Mouse (Mus musculus): ENCODE data around the gene Aqp2. TPM values are rescaled to one million over a fixed set of nuclear protein-coding genes. Genes with fewer than 3 reads are reported as not detected.

Gene Aqp2
- total and polyA plus RNA-seq, 2 experiments from 2014 or later: not detected

DNA sequence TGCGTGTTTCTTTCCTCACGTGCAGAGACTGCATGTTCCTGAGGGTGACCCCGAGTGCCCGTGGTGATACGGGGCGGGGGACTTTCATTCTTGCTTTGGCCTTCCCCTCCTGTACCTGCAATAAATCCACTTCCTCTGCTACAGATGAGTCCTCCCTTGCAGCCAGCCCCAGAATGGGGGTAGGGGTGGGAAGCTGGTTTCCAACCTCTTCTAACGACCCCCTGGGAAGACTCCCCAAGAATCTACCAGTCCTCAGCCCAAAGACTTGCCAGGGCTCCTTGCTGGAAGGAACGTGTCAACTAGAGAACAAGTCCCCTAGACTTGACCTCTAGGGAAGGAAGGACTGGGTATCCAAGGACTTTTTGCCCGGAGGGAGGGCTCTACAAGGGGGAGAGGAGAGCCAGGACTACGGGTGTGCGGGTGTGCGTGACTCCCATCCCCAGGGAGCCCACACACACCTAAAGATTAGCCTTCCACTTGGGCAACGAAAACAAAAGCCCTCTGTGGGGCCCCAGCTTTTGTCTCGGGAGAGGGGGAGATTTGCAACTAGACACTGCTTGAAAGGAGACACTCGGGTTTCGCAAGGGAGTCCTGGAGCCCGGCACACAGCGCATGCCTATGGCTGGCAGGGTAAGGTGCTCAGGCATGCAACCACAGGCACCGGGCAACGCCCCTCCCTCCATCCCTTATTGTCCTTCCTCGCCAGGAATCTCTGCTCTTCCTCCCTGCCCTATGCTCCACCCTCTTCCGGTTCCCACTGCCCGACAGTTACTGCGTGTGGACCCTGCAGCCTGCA lies 5.8 kb downstream of the Aqp2 start:
- Histone ChIP-seq H3K27ac (ENCODE audit: low read depth) (no peak overlapping the region), H3K4me1 (ENCODE audit: control insufficient read depth, insufficient read depth) (peaks cover 13% of the 10 kb centered on the region; the same call in 1 of the 2 replicates), H3K4me3 (ENCODE audit: low read depth, low read length) (peak overlapping the region; percentile 39), H3K27me3 (ENCODE audit: control insufficient read depth, insufficient read depth, low read length) (peaks cover 93% of the 10 kb centered on the region), H3K9me3 (replicated peaks; ENCODE audit: control insufficient read depth, low read length) (no peaks in the 10 kb centered on the region), H3K9ac (replicated peaks; ENCODE audit: low read depth, low read length) (no peak overlapping the region), H3K4me2 (ENCODE audit: low read depth, low read length) (peak overlapping the region; percentile 50), H3K36me3 (replicated peaks; ENCODE audit: control insufficient read depth, insufficient read depth, low read length) (no peaks in the 10 kb centered on the region)
- no peak; the same call in 1 of the 2 replicates for ATAC-seq (ENCODE audit: insufficient read depth, low read depth)
- TF ChIP-seq EP300 (IDR thresholded peaks at IDR 0.05; ENCODE audit: low read depth) (no peak), CTCF (IDR thresholded peaks at IDR 0.05; ENCODE audit: low read depth) (no peak)
- DNase-seq (ENCODE audit: low spot score): no peak
- 2% methylated on average over 24 of the region's 24 CpGs for WGBS

DNA sequence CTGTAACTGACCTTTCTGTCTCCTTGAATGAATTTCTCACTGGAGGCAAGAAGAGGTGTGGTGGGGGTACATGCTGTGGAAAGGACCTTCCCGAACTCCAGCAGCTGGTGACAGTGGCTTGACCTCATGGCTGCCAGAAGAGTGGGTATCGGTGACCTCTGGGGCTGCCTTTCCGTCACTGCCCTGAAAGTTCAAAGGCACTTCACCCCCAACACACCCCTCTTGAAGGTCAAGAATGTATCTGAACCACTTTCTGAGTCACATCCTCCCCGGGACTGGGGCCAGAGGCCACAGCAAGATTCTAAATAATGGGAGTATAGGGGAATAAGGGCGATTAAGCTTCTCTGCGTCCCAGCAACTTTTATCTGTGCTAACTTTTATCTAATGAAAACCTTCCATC lies 6.9 kb downstream of the Aqp2 start:
- ATAC-seq (ENCODE audit: insufficient read depth, low read depth) (no peak), DNase-seq (ENCODE audit: low spot score) (no peak)
- Histone ChIP-seq H3K9me3 (replicated peaks; ENCODE audit: control insufficient read depth, low read length) (no peaks in the 10 kb centered on the region), H3K36me3 (replicated peaks; ENCODE audit: control insufficient read depth, insufficient read depth, low read length) (no peaks in the 10 kb centered on the region), H3K27ac (ENCODE audit: low read depth) (no peak overlapping the region), H3K9ac (replicated peaks; ENCODE audit: low read depth, low read length) (no peak overlapping the region), H3K4me1 (ENCODE audit: control insufficient read depth, insufficient read depth) (peaks cover 13% of the 10 kb centered on the region; the same call in 1 of the 2 replicates), H3K4me2 (ENCODE audit: low read depth, low read length) (no peak overlapping the region), H3K27me3 (ENCODE audit: control insufficient read depth, insufficient read depth, low read length) (peaks cover 94% of the 10 kb centered on the region), H3K4me3 (ENCODE audit: low read depth, low read length) (no peak overlapping the region)
- TF ChIP-seq CTCF (IDR thresholded peaks at IDR 0.05; ENCODE audit: low read depth) (no peak), EP300 (IDR thresholded peaks at IDR 0.05; ENCODE audit: low read depth) (no peak)
- WGBS: 59% methylated on average over 6 of the region's 6 CpGs

DNA sequence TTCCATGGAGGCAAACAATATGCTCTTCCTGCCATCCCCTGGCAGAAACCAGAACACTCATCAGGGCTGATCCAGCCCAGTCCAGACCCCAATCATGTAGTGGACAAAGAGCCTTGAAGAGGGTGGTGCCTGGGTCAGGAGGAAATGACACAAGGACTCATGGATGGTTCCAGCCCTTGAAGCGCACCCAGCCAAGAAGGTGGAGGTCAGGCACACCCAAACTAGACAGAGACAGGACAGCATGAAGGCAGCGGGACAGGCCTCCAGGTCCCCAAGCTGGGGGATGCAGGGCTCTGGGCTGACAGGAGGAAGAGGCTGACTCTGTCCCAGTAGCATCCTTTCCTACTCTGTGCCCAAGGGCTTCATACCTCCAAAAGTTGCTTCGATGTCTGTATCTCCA lies 7.7 kb downstream of the Aqp2 start:
- peaks cover 13% of the 10 kb centered on the region; the same call in 1 of the 2 replicates for H3K4me1 ChIP-seq (ENCODE audit: control insufficient read depth, insufficient read depth)
- no peaks in the 10 kb centered on the region for H3K9me3 ChIP-seq (replicated peaks; ENCODE audit: control insufficient read depth, low read length)
- no peak overlapping the region for H3K4me3 ChIP-seq (ENCODE audit: low read depth, low read length)
- H3K27me3 ChIP-seq (ENCODE audit: control insufficient read depth, insufficient read depth, low read length): peaks cover 94% of the 10 kb centered on the region
- no peak for ATAC-seq (ENCODE audit: insufficient read depth, low read depth)
- H3K36me3 ChIP-seq (replicated peaks; ENCODE audit: control insufficient read depth, insufficient read depth, low read length): no peaks in the 10 kb centered on the region
- TF ChIP-seq EP300 (IDR thresholded peaks at IDR 0.05; ENCODE audit: low read depth) (no peak), CTCF (IDR thresholded peaks at IDR 0.05; ENCODE audit: low read depth) (no peak)
- H3K9ac ChIP-seq (replicated peaks; ENCODE audit: low read depth, low read length): no peak overlapping the region
- no peak for DNase-seq (ENCODE audit: low spot score)
- 82% methylated on average over 3 of the region's 3 CpGs for WGBS
- no peak overlapping the region for H3K27ac ChIP-seq (ENCODE audit: low read depth)
- no peak overlapping the region for H3K4me2 ChIP-seq (ENCODE audit: low read depth, low read length)

DNA sequence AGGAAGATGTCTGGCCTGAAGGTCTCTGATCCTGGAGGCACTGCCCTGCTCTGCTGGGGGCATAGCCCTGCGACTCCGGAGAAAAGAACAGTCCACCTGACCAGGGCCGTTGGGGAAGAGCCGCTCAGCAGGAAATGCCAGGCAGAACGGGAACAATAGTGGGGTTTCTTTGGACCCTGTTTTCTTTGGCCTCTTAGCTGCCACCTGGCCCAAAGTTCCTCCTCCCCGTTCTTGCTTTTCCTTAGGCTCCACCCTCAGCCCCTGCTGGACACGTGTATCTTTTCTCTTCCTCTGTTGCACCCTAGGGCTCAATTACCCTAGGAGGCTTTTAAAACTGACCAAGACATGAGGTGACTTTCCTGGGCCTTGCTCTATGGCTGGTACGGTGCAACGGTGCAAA lies 10.4 kb downstream of the Aqp2 start:
- 13% methylated on average over 9 of the region's 9 CpGs for WGBS
- Histone ChIP-seq H3K4me3 (ENCODE audit: low read depth, low read length) (no peak overlapping the region), H3K9me3 (replicated peaks; ENCODE audit: control insufficient read depth, low read length) (no peaks in the 10 kb centered on the region), H3K4me2 (ENCODE audit: low read depth, low read length) (no peak overlapping the region), H3K9ac (replicated peaks; ENCODE audit: low read depth, low read length) (no peak overlapping the region), H3K27me3 (ENCODE audit: control insufficient read depth, insufficient read depth, low read length) (peaks cover 98% of the 10 kb centered on the region), H3K4me1 (ENCODE audit: control insufficient read depth, insufficient read depth) (peaks cover 10% of the 10 kb centered on the region; the same call in 1 of the 2 replicates), H3K27ac (ENCODE audit: low read depth) (no peak overlapping the region), H3K36me3 (replicated peaks; ENCODE audit: control insufficient read depth, insufficient read depth, low read length) (no peaks in the 10 kb centered on the region)
- no peak for TF ChIP-seq CTCF (IDR thresholded peaks at IDR 0.05; ENCODE audit: low read depth)
- no peak for TF ChIP-seq EP300 (IDR thresholded peaks at IDR 0.05; ENCODE audit: low read depth)
- no peak for DNase-seq (ENCODE audit: low spot score)
- ATAC-seq (ENCODE audit: insufficient read depth, low read depth): no peak

DNA sequence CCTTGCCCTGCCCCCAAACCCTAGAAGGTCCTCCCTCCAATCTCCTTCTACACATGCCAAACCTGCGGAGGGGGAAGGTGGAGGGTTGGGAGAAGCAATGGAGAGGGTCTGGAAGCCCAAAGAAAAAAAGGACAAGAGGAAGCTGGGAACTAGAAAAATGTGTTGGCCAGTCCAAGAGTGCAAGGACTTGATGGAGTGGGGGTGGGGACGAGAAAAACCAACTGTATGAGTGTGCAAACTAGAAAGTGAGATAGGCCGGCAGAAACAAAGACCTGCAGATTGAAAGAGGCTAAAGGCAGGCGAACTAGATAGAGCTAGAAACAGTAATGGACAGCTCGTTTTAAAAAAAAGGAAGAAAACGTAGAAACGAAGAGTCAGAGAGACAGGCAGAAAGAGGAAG lies 10.8 kb downstream of the Aqp2 start:
- Histone ChIP-seq H3K4me3 (ENCODE audit: low read depth, low read length) (no peak overlapping the region), H3K27ac (ENCODE audit: low read depth) (no peak overlapping the region), H3K9ac (replicated peaks; ENCODE audit: low read depth, low read length) (no peak overlapping the region), H3K27me3 (ENCODE audit: control insufficient read depth, insufficient read depth, low read length) (peaks cover 98% of the 10 kb centered on the region), H3K36me3 (replicated peaks; ENCODE audit: control insufficient read depth, insufficient read depth, low read length) (no peaks in the 10 kb centered on the region), H3K4me2 (ENCODE audit: low read depth, low read length) (no peak overlapping the region), H3K4me1 (ENCODE audit: control insufficient read depth, insufficient read depth) (peaks cover 5% of the 10 kb centered on the region; the same call in 1 of the 2 replicates), H3K9me3 (replicated peaks; ENCODE audit: control insufficient read depth, low read length) (no peaks in the 10 kb centered on the region)
- TF ChIP-seq EP300 (IDR thresholded peaks at IDR 0.05; ENCODE audit: low read depth): no peak
- TF ChIP-seq CTCF (IDR thresholded peaks at IDR 0.05; ENCODE audit: low read depth): no peak
- WGBS: 24% methylated on average over 7 of the region's 7 CpGs
- no peak for ATAC-seq (ENCODE audit: insufficient read depth, low read depth)
- no peak for DNase-seq (ENCODE audit: low spot score)
